Mouse (Mus musculus): ENCODE data around the gene Hist1h3i. TPM values are rescaled to one million over a fixed set of nuclear protein-coding genes. Genes with fewer than 3 reads are reported as not detected.

Gene Hist1h3i
- polyA plus RNA-seq (2014; fragmentation: Illumina TruSeq; extraction: RNeasy Lipid Tissue Mini Kit (QIAGEN cat#74804); ENCODE audit: low read depth, low replicate concordance), result not detected

DNA sequence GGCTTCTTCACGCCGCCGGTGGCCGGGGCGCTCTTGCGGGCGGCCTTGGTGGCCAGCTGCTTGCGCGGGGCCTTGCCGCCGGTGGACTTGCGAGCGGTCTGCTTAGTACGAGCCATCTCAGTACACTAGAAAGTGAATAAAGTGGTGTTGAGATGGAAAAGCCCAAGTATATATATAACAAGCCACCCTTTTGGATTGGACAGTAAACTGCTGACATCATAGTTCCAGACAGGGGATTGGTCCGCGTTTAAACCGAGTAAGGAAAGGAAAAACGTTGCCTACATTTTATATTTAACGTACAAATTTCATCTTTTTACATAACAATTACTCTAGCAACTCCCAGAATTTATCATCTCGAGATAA is at the start of gene Hist1h3i:
TSS of gene Hist1h3i (minus strand) at position 116 of the 363 bp plus-strand sequence.

DNA sequence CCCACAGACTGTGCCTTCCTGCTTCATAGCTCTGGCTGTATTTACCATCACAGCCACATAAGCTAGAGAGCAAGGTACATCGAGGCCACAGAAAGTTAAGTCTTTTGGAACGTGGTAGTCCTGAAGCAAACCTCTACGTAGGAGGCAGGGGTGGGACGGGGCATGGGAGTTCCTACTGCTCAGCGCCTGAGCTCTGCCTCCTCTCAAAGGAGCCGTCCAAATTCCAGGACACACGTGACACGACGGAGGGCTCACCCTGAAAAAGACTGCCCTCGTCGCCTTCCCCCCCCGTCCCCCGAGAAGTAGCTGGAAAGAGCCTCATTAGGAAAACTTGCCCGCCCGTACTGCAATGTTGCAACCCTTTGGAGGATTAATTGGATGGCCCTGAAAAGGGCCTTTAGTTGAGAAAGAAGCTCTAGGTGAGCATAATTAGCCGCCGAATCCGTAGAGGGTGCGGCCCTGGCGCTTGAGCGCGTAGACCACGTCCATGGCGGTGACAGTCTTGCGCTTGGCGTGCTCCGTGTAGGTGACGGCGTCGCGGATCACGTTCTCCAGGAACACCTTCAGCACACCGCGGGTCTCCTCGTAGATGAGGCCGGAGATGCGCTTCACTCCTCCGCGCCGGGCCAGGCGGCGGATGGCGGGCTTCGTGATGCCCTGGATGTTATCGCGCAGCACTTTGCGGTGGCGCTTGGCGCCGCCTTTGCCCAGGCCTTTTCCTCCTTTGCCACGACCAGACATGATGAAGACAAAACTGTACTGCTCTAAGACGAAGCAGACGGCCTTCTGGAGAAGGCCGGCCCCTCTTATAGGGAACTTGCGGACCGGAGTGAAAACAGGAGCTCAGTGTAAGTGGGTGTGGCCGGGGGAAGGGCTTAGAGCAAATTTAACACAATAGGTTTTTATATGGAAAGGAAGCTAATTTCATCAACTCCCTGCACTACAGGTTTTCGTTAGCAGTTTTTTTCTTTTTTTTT is 48.5 kb upstream of the Hist1h3i start, which contains the start of gene Hist1h4n:
TSS of gene Hist1h4n (minus strand) at position 779 of the 977 bp plus-strand sequence.

DNA sequence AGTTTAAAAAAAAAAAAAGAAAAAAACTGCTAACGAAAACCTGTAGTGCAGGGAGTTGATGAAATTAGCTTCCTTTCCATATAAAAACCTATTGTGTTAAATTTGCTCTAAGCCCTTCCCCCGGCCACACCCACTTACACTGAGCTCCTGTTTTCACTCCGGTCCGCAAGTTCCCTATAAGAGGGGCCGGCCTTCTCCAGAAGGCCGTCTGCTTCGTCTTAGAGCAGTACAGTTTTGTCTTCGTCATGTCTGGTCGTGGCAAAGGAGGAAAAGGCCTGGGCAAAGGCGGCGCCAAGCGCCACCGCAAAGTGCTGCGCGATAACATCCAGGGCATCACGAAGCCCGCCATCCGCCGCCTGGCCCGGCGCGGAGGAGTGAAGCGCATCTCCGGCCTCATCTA is 28.4 kb upstream of the Hist1h3i start, which contains the start of gene Hist1h4m:
TSS of gene Hist1h4m (plus strand) at position 208 of the 400 bp plus-strand sequence.

GRCm38 (mm10) chr13:21810073-21810472 is 26.9 kb upstream of the Hist1h3i start, which contains the start of the genes Hist1h2bq and Hist1h2ao:
TSS of gene Hist1h2bq (minus strand) at chr13:21810197.
TSS of gene Hist1h2ao (plus strand) at chr13:21810465.

GRCm38 (mm10) chr13:21786899-21787629 is 3.9 kb upstream of the Hist1h3i start, which contains the start of the genes Hist1h2an and Hist1h2bp:
TSS of gene Hist1h2an (minus strand) at chr13:21787218.
TSS of gene Hist1h2bp (plus strand) at chr13:21787461.

GRCm38 (mm10) chr13:21779767-21780731 is 3.1 kb downstream of the Hist1h3i start, which contains the start of gene Hist1h1b:
TSS of gene Hist1h1b (minus strand) at chr13:21780625.

GRCm38 (mm10) chr13:21753524-21754285 is 29.5 kb downstream of the Hist1h3i start, which contains the start of the genes Hist1h2ak and Hist1h2bn:
TSS of gene Hist1h2ak (minus strand) at chr13:21753827.
TSS of gene Hist1h2bn (plus strand) at chr13:21754123.

GRCm38 (mm10) chr13:21750159-21751017 is 32.8 kb downstream of the Hist1h3i start, which contains the start of gene Hist1h4k:
TSS of gene Hist1h4k (minus strand) at chr13:21750505.

GRCm38 (mm10) chr13:21734906-21735767 is 48.0 kb downstream of the Hist1h3i start, which contains the start of gene Hist1h4j:
TSS of gene Hist1h4j (plus strand) at chr13:21735064.

Other genes with a start within 250 kb of the Hist1h3i start
- gene Olfr1366, start 240.6 kb downstream of the Hist1h3i start, polyA plus RNA-seq (2014; fragmentation: Illumina TruSeq; extraction: RNeasy Lipid Tissue Mini Kit (QIAGEN cat#74804); ENCODE audit: low read depth, low replicate concordance), result not detected
- not detected for gene Olfr1535, start 223.5 kb downstream of the Hist1h3i start, polyA plus RNA-seq (2014; fragmentation: Illumina TruSeq; extraction: RNeasy Lipid Tissue Mini Kit (QIAGEN cat#74804); ENCODE audit: low read depth, low replicate concordance)
- gene Olfr1364, start 201.6 kb downstream of the Hist1h3i start, polyA plus RNA-seq (2014; fragmentation: Illumina TruSeq; extraction: RNeasy Lipid Tissue Mini Kit (QIAGEN cat#74804); ENCODE audit: low read depth, low replicate concordance), result not detected
- not detected for gene Olfr1362, start 169.3 kb downstream of the Hist1h3i start, polyA plus RNA-seq (2014; fragmentation: Illumina TruSeq; extraction: RNeasy Lipid Tissue Mini Kit (QIAGEN cat#74804); ENCODE audit: low read depth, low replicate concordance)
- gene Olfr11, start 140.9 kb downstream of the Hist1h3i start, polyA plus RNA-seq (2014; fragmentation: Illumina TruSeq; extraction: RNeasy Lipid Tissue Mini Kit (QIAGEN cat#74804); ENCODE audit: low read depth, low replicate concordance), result not detected
- gene Olfr1361, start 120.0 kb downstream of the Hist1h3i start, polyA plus RNA-seq (2014; fragmentation: Illumina TruSeq; extraction: RNeasy Lipid Tissue Mini Kit (QIAGEN cat#74804); ENCODE audit: low read depth, low replicate concordance), result not detected
- not detected for gene Olfr1360, start 106.0 kb downstream of the Hist1h3i start, polyA plus RNA-seq (2014; fragmentation: Illumina TruSeq; extraction: RNeasy Lipid Tissue Mini Kit (QIAGEN cat#74804); ENCODE audit: low read depth, low replicate concordance)
- not detected for gene Olfr1359, start 85.3 kb downstream of the Hist1h3i start, polyA plus RNA-seq (2014; fragmentation: Illumina TruSeq; extraction: RNeasy Lipid Tissue Mini Kit (QIAGEN cat#74804); ENCODE audit: low read depth, low replicate concordance)
- gene Hist1h2bl, start 67.2 kb downstream of the Hist1h3i start, polyA plus RNA-seq (2014; fragmentation: Illumina TruSeq; extraction: RNeasy Lipid Tissue Mini Kit (QIAGEN cat#74804); ENCODE audit: low read depth, low replicate concordance), result not detected
- not detected for gene Hist1h2ai, start 66.9 kb downstream of the Hist1h3i start, polyA plus RNA-seq (2014; fragmentation: Illumina TruSeq; extraction: RNeasy Lipid Tissue Mini Kit (QIAGEN cat#74804); ENCODE audit: low read depth, low replicate concordance)
- not detected for gene Hist1h3h, start 65.7 kb downstream of the Hist1h3i start, polyA plus RNA-seq (2014; fragmentation: Illumina TruSeq; extraction: RNeasy Lipid Tissue Mini Kit (QIAGEN cat#74804); ENCODE audit: low read depth, low replicate concordance)
- gene Hist1h2bm, start 61.3 kb downstream of the Hist1h3i start, polyA plus RNA-seq (2014; fragmentation: Illumina TruSeq; extraction: RNeasy Lipid Tissue Mini Kit (QIAGEN cat#74804); ENCODE audit: low read depth, low replicate concordance), result not detected
- not detected for gene Hist1h4j, start 48.3 kb downstream of the Hist1h3i start, polyA plus RNA-seq (2014; fragmentation: Illumina TruSeq; extraction: RNeasy Lipid Tissue Mini Kit (QIAGEN cat#74804); ENCODE audit: low read depth, low replicate concordance)
- gene Hist1h4k, start 32.9 kb downstream of the Hist1h3i start, polyA plus RNA-seq (2014; fragmentation: Illumina TruSeq; extraction: RNeasy Lipid Tissue Mini Kit (QIAGEN cat#74804); ENCODE audit: low read depth, low replicate concordance), result not detected
- gene Hist1h2ak, start 29.5 kb downstream of the Hist1h3i start, polyA plus RNA-seq (2014; fragmentation: Illumina TruSeq; extraction: RNeasy Lipid Tissue Mini Kit (QIAGEN cat#74804); ENCODE audit: low read depth, low replicate concordance), result not detected
- gene Hist1h2bn, start 29.2 kb downstream of the Hist1h3i start, polyA plus RNA-seq (2014; fragmentation: Illumina TruSeq; extraction: RNeasy Lipid Tissue Mini Kit (QIAGEN cat#74804); ENCODE audit: low read depth, low replicate concordance), result not detected
- gene Hist1h1b, start 2.7 kb downstream of the Hist1h3i start, polyA plus RNA-seq (2014; fragmentation: Illumina TruSeq; extraction: RNeasy Lipid Tissue Mini Kit (QIAGEN cat#74804); ENCODE audit: low read depth, low replicate concordance), result not detected
- gene Hist1h2an, start 3.8 kb upstream of the Hist1h3i start, polyA plus RNA-seq (2014; fragmentation: Illumina TruSeq; extraction: RNeasy Lipid Tissue Mini Kit (QIAGEN cat#74804); ENCODE audit: low read depth, low replicate concordance), result not detected
- 27.9 TPM for gene Hist1h2bp, start 4.1 kb upstream of the Hist1h3i start, polyA plus RNA-seq (2014; fragmentation: Illumina TruSeq; extraction: RNeasy Lipid Tissue Mini Kit (QIAGEN cat#74804); ENCODE audit: low read depth, low replicate concordance)
- not detected for gene Hist1h2bq, start 26.8 kb upstream of the Hist1h3i start, polyA plus RNA-seq (2014; fragmentation: Illumina TruSeq; extraction: RNeasy Lipid Tissue Mini Kit (QIAGEN cat#74804); ENCODE audit: low read depth, low replicate concordance)
- gene Hist1h2ao, start 27.1 kb upstream of the Hist1h3i start, polyA plus RNA-seq (2014; fragmentation: Illumina TruSeq; extraction: RNeasy Lipid Tissue Mini Kit (QIAGEN cat#74804); ENCODE audit: low read depth, low replicate concordance), result not detected
- not detected for gene Hist1h4m, start 28.4 kb upstream of the Hist1h3i start, polyA plus RNA-seq (2014; fragmentation: Illumina TruSeq; extraction: RNeasy Lipid Tissue Mini Kit (QIAGEN cat#74804); ENCODE audit: low read depth, low replicate concordance)
- gene Hist1h4n, start 48.8 kb upstream of the Hist1h3i start, polyA plus RNA-seq (2014; fragmentation: Illumina TruSeq; extraction: RNeasy Lipid Tissue Mini Kit (QIAGEN cat#74804); ENCODE audit: low read depth, low replicate concordance), result not detected
- not detected for gene Hist1h2ap, start 50.1 kb upstream of the Hist1h3i start, polyA plus RNA-seq (2014; fragmentation: Illumina TruSeq; extraction: RNeasy Lipid Tissue Mini Kit (QIAGEN cat#74804); ENCODE audit: low read depth, low replicate concordance)
- 0.48 TPM for gene Hist1h2br, start 50.4 kb upstream of the Hist1h3i start, polyA plus RNA-seq (2014; fragmentation: Illumina TruSeq; extraction: RNeasy Lipid Tissue Mini Kit (QIAGEN cat#74804); ENCODE audit: low read depth, low replicate concordance)
- 25.6 TPM for gene Zfp184, start 161.7 kb upstream of the Hist1h3i start, polyA plus RNA-seq (2014; fragmentation: Illumina TruSeq; extraction: RNeasy Lipid Tissue Mini Kit (QIAGEN cat#74804); ENCODE audit: low read depth, low replicate concordance)
- 85.0 TPM for gene Pom121l2, start 197.8 kb upstream of the Hist1h3i start, polyA plus RNA-seq (2014; fragmentation: Illumina TruSeq; extraction: RNeasy Lipid Tissue Mini Kit (QIAGEN cat#74804); ENCODE audit: low read depth, low replicate concordance)
- 0.14 TPM for gene Prss16, start 226.4 kb upstream of the Hist1h3i start, polyA plus RNA-seq (2014; fragmentation: Illumina TruSeq; extraction: RNeasy Lipid Tissue Mini Kit (QIAGEN cat#74804); ENCODE audit: low read depth, low replicate concordance)

Measured in testis, adult 10 weeks (tissue).